Mouse (Mus musculus) limb, embryonic 10.5 days (tissue): ENCODE measurements around the gene Spryd3. TPM values are rescaled to one million over a fixed set of nuclear protein-coding genes. Genes with fewer than 3 reads are reported as not detected.
A peak's percentile ranks its signal among the peaks of the same experiment; 100 is the strongest.

Source experiments
- DNase-seq: peaks from one replicate; pipeline ENCODE4 v3.0.0-alpha.2; 2017; ENCODE audit warnings: low spot score
- H3K27ac ChIP-seq: fragments of 300-500 bp; sonication (generic); 2 replicates; pipeline ENCODE4 v1.5.1; 2016; ENCODE audit warnings: mild to moderate bottlenecking
- H3K27me3 ChIP-seq: fragments of 300-500 bp; sonication (generic); 2 replicates; pipeline ENCODE4 v1.6.1; 2016; ENCODE audit warnings: low read depth, mild to moderate bottlenecking; ENCODE audit not compliant: poor library complexity, severe bottlenecking
- H3K36me3 ChIP-seq: fragments of 300-500 bp; sonication (generic); 2 replicates; pipeline ENCODE4 v1.6.1; 2016; ENCODE audit warnings: mild to moderate bottlenecking, moderate library complexity
- H3K4me1 ChIP-seq: fragments of 300-500 bp; sonication (generic); 2 replicates; pipeline ENCODE4 v1.6.1; 2016
- H3K4me3 ChIP-seq: fragments of 300-500 bp; sonication (generic); 2 replicates; pipeline ENCODE4 v1.5.1; 2016; ENCODE audit warnings: mild to moderate bottlenecking, moderate library complexity
- H3K9me3 ChIP-seq: fragments of 300-500 bp; sonication (generic); replicated peaks from 2 replicates; pipeline ENCODE4 v1.6.1; 2016; ENCODE audit warnings: mild to moderate bottlenecking
- WGBS: fragments of 180-500 bp; shearing (Covaris S2); methylation state at CpG from one replicate; pipeline ENCODE4 v1.1.7; 2016; 5-methylcytosine and 5-hydroxymethylcytosine counted together
- polyA plus RNA-seq: library from polyadenylated mRNA; unstranded; fragments of >200 nt; fragmentation: Nextera tagmentation; extraction: Ambion mirVana; gene quantifications from 2 replicates; pipeline ENCODE4 v1.2.1, GENCODE M21; 2016

The Spryd3 gene
- 12.6 and 14.6 TPM in 2 replicates for polyA plus RNA-seq

DNA sequence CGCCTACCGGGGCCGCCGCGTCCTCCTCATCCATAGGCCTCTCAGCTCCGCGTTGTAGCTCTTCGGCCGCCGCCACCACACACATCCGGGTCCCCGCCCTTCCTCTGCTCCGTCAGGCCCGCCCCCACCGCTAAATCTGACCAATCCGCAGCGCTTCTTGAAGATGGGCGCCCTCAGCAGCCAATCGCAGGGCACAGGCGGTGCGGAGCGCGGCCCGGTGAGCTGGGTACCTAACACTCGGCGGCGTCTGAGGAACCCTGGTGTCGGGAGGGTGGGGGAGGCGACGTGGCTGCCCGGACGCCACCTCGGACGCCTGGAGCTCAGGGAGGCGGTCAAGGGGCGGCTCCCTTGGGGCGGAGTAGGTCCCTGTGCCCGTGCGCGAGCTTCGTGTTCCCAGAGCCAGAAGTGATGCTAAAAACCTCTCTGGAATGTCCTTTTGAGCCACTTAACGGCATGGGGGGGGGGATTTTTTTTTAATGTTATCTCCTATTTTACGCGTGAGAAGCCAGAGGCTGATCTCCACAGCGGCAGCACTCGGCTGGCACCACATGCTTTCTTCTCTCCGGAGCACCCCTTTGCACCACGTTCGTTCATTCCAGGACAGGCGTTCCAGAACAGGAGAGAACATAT is at the start of gene Spryd3:
Gene Spryd3, minus strand, starts transcription at position 106 of the 630 bp plus-strand sequence.
- Histone ChIP-seq H3K27me3 (no peaks in the 10 kb centered on the region), H3K36me3 (peaks cover 22% of the 10 kb centered on the region), H3K4me3 (peak within 1 kb of the TSS; percentile 81), H3K9me3 (no peaks in the 10 kb centered on the region), H3K4me1 (peaks cover 22% of the 10 kb centered on the region), H3K27ac (peak within 1 kb of the TSS; percentile 93)
- WGBS: under 1% methylated on average over 50 of the region's 50 CpGs
- DNase-seq: peak; percentile 99

DNA sequence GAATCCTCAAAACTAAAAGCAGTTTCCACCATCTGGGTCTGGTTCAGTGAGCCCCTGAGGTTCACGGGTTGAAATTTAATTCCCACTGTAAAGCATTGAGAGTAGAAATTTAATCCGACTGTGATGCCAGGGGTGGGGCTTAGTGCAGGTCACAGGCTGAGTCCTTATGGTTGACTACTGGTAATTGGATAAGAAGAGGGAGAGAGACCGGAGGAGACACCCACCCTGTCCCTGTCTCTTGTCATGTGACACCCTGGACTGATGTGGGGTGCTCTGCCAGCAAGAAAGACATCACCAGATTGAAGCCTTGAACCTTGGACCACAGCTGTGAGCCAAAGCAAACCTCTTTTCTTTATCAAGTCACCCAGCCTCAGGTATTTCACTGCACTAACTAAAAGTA is 47.0 kb upstream of the Spryd3 start:
- peaks cover 61% of the 10 kb centered on the region for H3K36me3 ChIP-seq
- no peaks in the 10 kb centered on the region for H3K9me3 ChIP-seq
- H3K4me3 ChIP-seq: no peak overlapping the region
- no peak for DNase-seq
- 0 out of 2 replicates have a peak, but pooled peaks cover 7% of the 10 kb centered on the region for H3K4me1 ChIP-seq
- no peaks in the 10 kb centered on the region for H3K27me3 ChIP-seq
- no peak overlapping the region for H3K27ac ChIP-seq
- 84% methylated on average over 3 of the region's 3 CpGs for WGBS

DNA sequence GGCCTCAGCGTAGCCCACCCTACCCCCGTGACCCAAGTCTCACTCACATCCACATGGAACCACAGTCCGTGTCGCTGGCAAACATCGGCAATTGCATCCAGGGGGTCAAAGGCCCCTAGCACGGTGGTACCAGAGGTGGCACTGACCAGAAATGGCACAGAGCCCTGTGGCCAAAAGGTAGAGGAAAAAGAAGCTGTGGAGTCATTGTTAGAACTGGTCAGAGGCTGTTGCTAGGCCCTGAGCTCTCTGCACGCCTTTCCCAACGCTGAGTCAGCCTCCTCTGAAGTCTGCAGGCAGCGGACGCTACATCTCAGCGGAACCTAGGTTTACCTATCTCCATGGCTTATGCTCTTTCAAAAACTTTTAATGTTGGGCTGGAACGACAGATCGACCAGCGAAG is 43.9 kb upstream of the Spryd3 start:
- H3K9me3 ChIP-seq: no peaks in the 10 kb centered on the region

DNA sequence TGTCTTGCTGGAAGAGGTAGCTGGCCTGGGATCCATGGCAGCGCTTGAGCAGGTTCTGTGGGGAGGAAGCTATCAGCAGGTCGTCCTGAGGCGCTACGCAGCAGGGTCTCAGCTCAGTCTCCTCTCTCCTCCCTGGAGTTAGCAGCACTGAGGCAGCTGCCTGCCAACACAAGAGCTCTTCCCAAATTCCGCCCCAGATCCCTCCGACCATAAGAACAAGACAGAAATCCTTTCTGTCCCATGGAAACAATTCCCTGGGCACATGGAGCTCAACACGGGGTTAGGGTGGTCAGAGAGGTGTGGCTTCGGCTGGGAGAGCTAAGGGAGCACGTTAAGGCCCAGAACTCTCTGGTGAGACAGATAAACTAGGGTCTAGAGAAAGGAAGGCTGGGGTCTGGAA is 43.1 kb upstream of the Spryd3 start:
- Histone ChIP-seq H3K27ac (no peak overlapping the region; the same call in 1 of the 2 replicates), H3K36me3 (peaks cover 46% of the 10 kb centered on the region), H3K4me1 (0 out of 2 replicates have a peak, but pooled peaks cover 5% of the 10 kb centered on the region), H3K4me3 (no peak overlapping the region), H3K27me3 (no peaks in the 10 kb centered on the region), H3K9me3 (no peaks in the 10 kb centered on the region)
- 82% methylated on average over 9 of the region's 9 CpGs for WGBS
- no peak for DNase-seq

More for the DNA sequence above, 43.9 kb upstream of the Spryd3 start:
- no peak overlapping the region for H3K4me3 ChIP-seq
- 92% methylated on average over 14 of the region's 14 CpGs for WGBS
- peaks cover 51% of the 10 kb centered on the region for H3K36me3 ChIP-seq
- H3K27me3 ChIP-seq: no peaks in the 10 kb centered on the region
- DNase-seq: no peak
- no peak overlapping the region for H3K27ac ChIP-seq
- H3K4me1 ChIP-seq: 0 out of 2 replicates have a peak, but pooled peaks cover 5% of the 10 kb centered on the region

DNA sequence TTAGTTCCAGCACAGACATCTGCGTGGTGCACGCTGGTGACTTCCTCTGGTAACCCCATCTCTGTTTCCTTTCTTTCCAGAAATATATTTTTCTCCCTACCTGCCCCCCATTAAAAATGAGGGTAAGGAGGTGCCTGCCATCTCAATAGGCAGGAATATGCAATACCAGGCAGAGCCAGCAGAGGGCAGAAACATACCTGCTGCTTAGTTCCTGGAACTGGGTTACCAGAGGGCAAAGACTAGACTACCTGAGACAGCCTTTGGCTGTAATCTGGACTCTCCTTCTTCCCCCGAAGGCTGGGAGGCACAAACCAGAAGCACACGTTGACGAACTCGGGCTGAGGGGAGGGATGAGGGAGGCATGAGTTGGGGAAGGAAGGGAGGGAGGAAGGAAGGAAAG is 42.2 kb upstream of the Spryd3 start:
- 0 out of 2 replicates have a peak, but pooled peaks cover 5% of the 10 kb centered on the region for H3K4me1 ChIP-seq
- peak; percentile 86 for DNase-seq
- WGBS: 15% methylated on average over 6 of the region's 6 CpGs
- H3K4me3 ChIP-seq: no peak overlapping the region
- H3K27ac ChIP-seq: no peak overlapping the region
- peaks cover 38% of the 10 kb centered on the region for H3K36me3 ChIP-seq
- H3K27me3 ChIP-seq: no peaks in the 10 kb centered on the region
- no peaks in the 10 kb centered on the region for H3K9me3 ChIP-seq

DNA sequence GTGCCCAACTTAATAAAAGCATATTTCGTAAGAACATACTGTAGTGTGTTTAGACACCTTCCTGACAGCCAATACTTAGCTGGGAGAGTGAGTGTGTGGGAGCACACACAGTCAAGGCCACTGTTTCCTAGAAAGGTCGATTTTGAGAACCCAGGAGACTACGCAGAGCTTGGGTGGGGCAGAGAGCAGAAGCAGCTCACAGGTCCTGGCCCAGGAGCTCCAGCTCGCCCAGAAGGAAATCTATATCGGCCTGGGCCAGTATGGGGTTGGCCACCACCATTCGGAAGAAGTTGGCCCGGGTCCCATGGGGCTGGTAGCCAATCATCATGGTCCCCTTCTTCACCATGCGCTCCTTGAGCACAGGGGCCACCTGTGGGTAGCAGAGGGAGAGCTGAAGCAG is 41.4 kb upstream of the Spryd3 start:
- H3K36me3 ChIP-seq: peaks cover 32% of the 10 kb centered on the region
- no peak overlapping the region for H3K27ac ChIP-seq

DNA sequence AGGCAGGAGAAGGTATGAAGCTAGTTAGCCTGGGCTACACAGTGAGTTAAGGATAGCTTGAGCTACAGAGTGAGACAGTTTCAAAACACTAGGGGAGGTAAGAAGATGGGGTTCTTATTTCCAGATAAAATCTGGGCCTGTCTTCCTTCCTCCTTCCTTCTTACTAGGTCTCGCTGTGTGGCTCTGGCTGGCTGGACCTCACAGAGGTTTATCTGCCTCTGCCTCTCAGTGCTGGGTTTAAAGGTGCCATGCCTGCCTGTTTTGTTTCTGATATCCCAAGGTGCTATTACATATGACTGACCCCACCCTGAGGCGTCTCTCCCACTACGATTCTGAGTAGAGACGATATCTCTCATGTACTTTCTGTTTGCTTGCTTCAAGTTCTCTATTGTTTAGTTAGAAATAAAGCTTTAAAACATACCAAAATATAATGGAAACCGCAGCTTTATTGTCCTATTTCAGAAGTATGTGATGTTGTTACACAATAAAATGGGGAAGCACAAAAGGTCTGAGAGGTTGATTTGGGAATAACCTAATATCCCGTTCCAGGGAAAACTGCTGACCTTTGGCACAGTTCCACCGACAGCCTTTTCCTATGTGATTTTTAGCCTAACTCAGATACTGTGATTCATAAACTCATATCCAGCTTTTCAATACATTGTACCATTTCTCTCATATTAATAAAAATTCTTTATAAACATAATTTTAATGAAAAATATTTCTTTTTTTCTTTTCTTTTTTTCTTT is 40.7 kb upstream of the Spryd3 start:
- DNase-seq: no peak
- Histone ChIP-seq H3K27me3 (no peaks in the 10 kb centered on the region), H3K27ac (no peak overlapping the region), H3K9me3 (no peaks in the 10 kb centered on the region), H3K4me3 (no peak overlapping the region), H3K36me3 (peaks cover 32% of the 10 kb centered on the region), H3K4me1 (0 out of 2 replicates have a peak, but pooled peaks cover 5% of the 10 kb centered on the region)
- 93% methylated on average over 7 of the region's 7 CpGs for WGBS

More for the DNA sequence above, 41.4 kb upstream of the Spryd3 start:
- DNase-seq: no peak
- no peaks in the 10 kb centered on the region for H3K27me3 ChIP-seq
- H3K4me3 ChIP-seq: no peak overlapping the region
- no peaks in the 10 kb centered on the region for H3K9me3 ChIP-seq
- 89% methylated on average over 8 of the region's 8 CpGs for WGBS
- H3K4me1 ChIP-seq: 0 out of 2 replicates have a peak, but pooled peaks cover 5% of the 10 kb centered on the region

DNA sequence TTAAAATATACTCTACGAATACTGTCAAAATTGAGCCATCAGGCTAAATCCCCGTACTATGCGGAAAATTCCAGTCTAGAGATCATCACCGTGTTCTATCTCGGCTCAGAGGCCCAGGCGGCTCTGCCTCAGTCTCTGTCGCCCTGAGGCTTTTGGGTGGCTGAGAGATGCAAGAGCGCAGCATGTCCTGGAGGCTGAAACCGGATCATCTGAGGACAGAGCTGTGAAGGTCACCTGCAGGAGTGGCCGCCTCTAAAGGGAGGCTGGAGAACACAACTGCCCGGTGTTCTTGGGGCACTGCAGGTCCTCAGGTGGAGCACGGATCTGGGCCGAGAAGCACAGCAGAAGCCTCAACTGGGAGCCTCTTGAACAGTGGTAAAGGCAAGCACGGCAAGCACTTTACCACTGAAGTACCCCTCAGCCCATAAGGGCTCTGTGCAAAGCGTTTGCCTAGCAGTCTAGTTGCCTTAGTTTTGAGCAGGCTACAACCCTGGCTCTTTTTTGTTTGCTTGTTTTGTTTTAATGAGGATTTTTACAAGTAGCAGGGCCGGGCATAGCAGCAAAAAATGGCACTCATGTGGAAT is 39.8 kb upstream of the Spryd3 start:
- no peaks in the 10 kb centered on the region for H3K27me3 ChIP-seq
- WGBS: 88% methylated on average over 16 of the region's 16 CpGs

DNA sequence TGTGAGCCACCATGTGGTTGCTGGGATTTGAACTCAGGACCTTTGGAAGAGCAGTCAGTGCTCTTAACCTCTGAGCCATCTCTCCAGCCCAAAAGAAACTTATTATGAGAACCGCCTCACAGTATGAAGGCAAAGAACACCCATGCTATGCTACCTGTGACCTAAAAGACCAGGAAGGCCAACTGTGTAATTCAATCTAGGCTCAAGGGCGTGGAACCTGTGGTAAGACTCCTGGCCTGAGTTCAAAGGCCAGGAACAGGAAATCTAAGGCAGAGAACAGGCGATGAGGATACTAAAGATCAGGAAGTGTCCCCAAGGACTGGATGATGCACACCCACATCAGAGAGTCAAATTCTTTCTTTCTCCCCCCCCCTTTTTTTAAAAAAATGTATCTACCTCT is 37.5 kb upstream of the Spryd3 start:
- DNase-seq: no peak
- H3K4me1 ChIP-seq: peaks cover 14% of the 10 kb centered on the region
- H3K9me3 ChIP-seq: no peaks in the 10 kb centered on the region
- 86% methylated on average over 3 of the region's 3 CpGs for WGBS
- H3K27me3 ChIP-seq: no peaks in the 10 kb centered on the region
- no peak overlapping the region for H3K27ac ChIP-seq
- peaks cover 17% of the 10 kb centered on the region for H3K36me3 ChIP-seq
- H3K4me3 ChIP-seq: no peak overlapping the region

More for the DNA sequence above, 39.8 kb upstream of the Spryd3 start:
- no peak overlapping the region for H3K4me3 ChIP-seq
- H3K27ac ChIP-seq: no peak overlapping the region
- 0 out of 2 replicates have a peak, but pooled peaks cover 5% of the 10 kb centered on the region for H3K4me1 ChIP-seq
- DNase-seq: no peak
- H3K36me3 ChIP-seq: peaks cover 32% of the 10 kb centered on the region
- H3K9me3 ChIP-seq: no peaks in the 10 kb centered on the region

DNA sequence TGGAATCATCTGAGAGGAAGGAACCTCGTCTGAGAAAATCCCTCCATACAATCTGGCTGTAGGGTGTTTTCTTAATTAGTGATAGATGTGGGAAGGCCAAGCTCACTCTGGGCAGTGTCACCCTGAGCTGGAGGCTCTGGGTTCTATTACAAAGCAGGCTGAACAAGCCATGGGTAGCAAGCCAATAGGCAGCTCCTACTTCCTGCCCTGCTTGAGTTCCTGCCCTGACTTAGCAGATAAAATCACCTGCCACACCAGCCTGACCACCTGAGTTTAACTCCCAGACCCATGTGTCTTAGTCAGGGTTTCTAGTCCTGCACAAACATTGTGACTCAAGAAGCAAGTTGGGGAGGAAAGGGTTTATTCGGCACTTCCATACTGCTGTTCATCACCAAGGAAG is 33.0 kb upstream of the Spryd3 start:
- Histone ChIP-seq H3K36me3 (no peaks in the 10 kb centered on the region), H3K4me1 (peaks cover 36% of the 10 kb centered on the region), H3K27me3 (no peaks in the 10 kb centered on the region), H3K27ac (no peak overlapping the region), H3K9me3 (no peaks in the 10 kb centered on the region), H3K4me3 (no peak overlapping the region)
- no peak for DNase-seq
- 61% methylated on average over 2 of the region's 2 CpGs for WGBS

DNA sequence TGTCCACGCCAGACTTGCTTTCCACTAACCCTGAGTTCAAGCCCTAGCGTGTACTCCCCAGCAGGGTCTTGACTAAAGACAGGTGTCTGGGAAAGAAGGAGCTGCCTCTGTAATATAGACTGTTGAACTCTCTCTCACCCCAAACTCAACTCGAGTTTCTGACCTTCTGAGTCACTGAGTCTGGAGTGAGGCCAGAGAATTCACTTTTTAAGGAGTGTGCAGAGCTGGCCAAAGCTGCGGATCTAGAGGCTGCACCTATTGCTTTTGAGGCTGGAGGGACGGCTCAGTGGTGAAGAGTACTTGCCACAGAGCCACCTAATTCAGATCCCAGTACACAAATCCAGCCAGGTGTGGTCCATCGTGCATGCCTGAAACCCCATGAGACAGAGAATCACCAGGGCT is 31.6 kb upstream of the Spryd3 start:
- DNase-seq: no peak
- H3K27ac ChIP-seq: peak overlapping the region; percentile 51
- 42% methylated on average over 6 of the region's 6 CpGs for WGBS

DNA sequence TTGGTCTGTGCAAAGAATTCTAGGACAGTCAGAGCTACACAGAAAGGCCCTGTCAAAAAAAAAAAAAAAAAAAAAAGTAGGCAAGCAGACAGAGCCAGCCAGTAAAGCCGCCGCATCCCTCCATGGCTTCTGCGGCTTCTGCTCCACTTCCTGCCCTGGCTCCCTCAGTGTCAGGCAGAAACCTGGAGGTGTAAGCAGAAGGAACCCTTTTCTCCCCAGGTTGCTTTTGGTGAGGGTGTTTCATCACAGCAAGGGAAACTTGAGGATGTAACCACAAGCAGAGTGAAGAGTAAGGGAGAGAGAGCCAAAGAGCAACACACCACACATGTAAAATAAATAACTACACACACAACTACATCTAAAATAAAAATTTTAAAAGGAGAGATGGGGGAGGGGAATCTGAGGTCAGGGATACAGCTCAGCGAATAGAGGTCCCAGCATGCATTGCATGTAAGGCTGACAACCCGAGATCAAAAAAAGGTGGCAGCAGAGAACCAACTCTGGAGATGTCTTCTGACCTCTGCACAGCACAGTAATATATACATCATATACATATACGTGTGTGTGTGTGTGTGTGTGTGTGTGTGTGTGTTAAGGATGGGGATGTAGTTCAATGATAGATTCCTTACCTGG is 29.6 kb upstream of the Spryd3 start:
- peaks cover 3% of the 10 kb centered on the region for H3K27me3 ChIP-seq
- H3K9me3 ChIP-seq: no peaks in the 10 kb centered on the region
- peaks cover 39% of the 10 kb centered on the region for H3K4me1 ChIP-seq
- H3K4me3 ChIP-seq: no peak overlapping the region
- DNase-seq: no peak
- no peak overlapping the region for H3K27ac ChIP-seq
- no peaks in the 10 kb centered on the region for H3K36me3 ChIP-seq
- WGBS: 55% methylated on average over 6 of the region's 6 CpGs

More for the DNA sequence above, 31.6 kb upstream of the Spryd3 start:
- no peaks in the 10 kb centered on the region for H3K27me3 ChIP-seq
- peaks cover 36% of the 10 kb centered on the region for H3K4me1 ChIP-seq
- H3K36me3 ChIP-seq: no peaks in the 10 kb centered on the region
- no peak overlapping the region for H3K4me3 ChIP-seq
- H3K9me3 ChIP-seq: no peaks in the 10 kb centered on the region
